8 mouse cellular contexts compared by ENCODE assay signal in the genomic region with DNA sequence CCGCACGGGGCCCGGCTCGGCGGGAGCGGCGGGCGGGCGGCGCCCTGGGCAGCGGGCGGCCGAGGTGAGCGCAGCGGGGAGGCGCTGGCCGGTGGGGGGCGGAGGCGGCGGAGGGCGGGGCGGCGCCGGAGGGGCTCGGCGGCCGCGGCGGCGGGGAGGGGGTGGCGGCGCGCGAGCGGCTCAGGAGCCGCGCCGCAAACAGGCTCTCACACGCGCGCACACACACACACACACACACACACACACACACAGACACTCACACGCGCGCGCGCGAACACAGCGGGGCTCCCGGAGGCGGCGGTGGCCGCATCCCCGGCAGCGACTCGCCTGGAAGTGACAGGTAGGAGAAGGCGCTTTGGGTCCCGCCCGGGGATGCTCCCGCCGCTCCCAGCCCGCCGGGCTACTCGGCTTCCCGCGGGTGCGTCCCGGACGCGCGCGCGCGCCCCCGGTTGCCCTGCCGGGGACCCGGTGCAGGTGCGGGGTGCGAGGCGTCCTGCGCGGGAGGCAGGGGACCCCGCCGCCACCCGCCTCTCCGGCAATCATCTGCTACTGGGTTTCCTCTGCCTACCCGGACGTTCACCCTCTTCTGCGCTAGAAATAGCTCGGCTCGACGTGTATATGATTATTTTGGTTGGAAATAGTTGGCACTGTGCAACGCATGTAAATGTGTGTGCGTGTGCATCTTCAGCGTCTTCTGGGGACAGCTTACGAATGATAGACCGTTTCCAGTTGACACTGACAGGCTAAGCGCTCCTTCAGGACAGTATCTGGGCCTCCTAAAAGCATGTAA. TPM values are rescaled to one million over a fixed set of nuclear protein-coding genes. Genes with fewer than 3 reads are reported as not detected.
DNase-seq lines count a peak whose midpoint lies in the region.

No protein-coding gene starts in this region.

- 0 out of 2 replicates have a peak, but pooled peaks cover 3% of the 10 kb centered on the region for H3K9me3 ChIP-seq in hindbrain, embryonic 10.5 days

- H3K36me3 ChIP-seq in hindbrain, embryonic 10.5 days = peaks cover 10% of the 10 kb centered on the region; the same call in 1 of the 2 replicates

- DNase-seq in NIH3T3 (ENCODE audit: low read depth) = peak; percentile 52
- DNase-seq in cerebellum, adult 8-10 months = peak; percentile 76
- peak; percentile 3 to 48 for DNase-seq in frontal cortex, adult 2 months (ENCODE audit: extremely low spot score in 1 of 2, low spot score in 1 of 2)
- peak; percentile 75 for DNase-seq in hindbrain, embryonic 10.5 days (ENCODE audit: low spot score)
- DNase-seq in layer of hippocampus, postnatal 14 days (ENCODE audit: low spot score in 2 of 2) = peak; percentile 14 to 42
- DNase-seq in lung, postnatal 14 days = peak; percentile 61
- peak; percentile 80 for DNase-seq in retina, postnatal 1 day
- DNase-seq in urinary bladder, adult 2 months (ENCODE audit: low spot score) = peak; percentile 71

- peak overlapping the region; percentile 100 for H3K27ac ChIP-seq in hindbrain, embryonic 10.5 days

- H3K4me3 ChIP-seq in hindbrain, embryonic 10.5 days = peak overlapping the region; percentile 89

- peaks cover 20% of the 10 kb centered on the region for H3K4me1 ChIP-seq in hindbrain, embryonic 10.5 days (replicated peaks)

- no peaks in the 10 kb centered on the region for H3K27me3 ChIP-seq in hindbrain, embryonic 10.5 days (ENCODE audit: insufficient read depth, poor library complexity, severe bottlenecking)

- under 1% methylated on average over 60 of the region's 97 CpGs for WGBS in hindbrain, embryonic 10.5 days

RNA-seq across cellular contexts. Expression of gene Plcb4, which starts 0.8 kb away (rescaled TPM):
- 48.5 and 50.7 TPM in 2 replicates for polyA plus RNA-seq in frontal cortex, adult 2 months (2012; rRNA removed)
- 11.7 and 15.6 TPM in 2 replicates for polyA plus RNA-seq in hindbrain, embryonic 10.5 days (2016; fragmentation: Nextera tagmentation; extraction: Ambion mirVana)
- total RNA-seq in layer of hippocampus, postnatal 14 days (2021) = 10 to 100 TPM; 22.5 to 33.7 TPM
- 259 and 335 TPM in 2 replicates for polyA plus RNA-seq in urinary bladder, adult 2 months (2012; rRNA removed)

Comparison
In these comparisons a context has a peak if more than half of its experiments do, and no peak if none do; other contexts are left out.
1. Peak in every context shown above with its lines: DNase-seq, H3K4me3 ChIP-seq and H3K27ac ChIP-seq.
2. DNase-seq: peak in every context shown above with its lines; median percentile 80 in retina, postnatal 1 day; 76 in cerebellum, adult 8-10 months; 75 in hindbrain, embryonic 10.5 days; 71 in urinary bladder, adult 2 months; 61 in lung, postnatal 14 days; 52 in NIH3T3; 28 in layer of hippocampus, postnatal 14 days; 26 in frontal cortex, adult 2 months.